Mouse (Mus musculus): ENCODE data around the gene Trrap. TPM values are rescaled to one million over a fixed set of nuclear protein-coding genes. Genes with fewer than 3 reads are reported as not detected.
"Not testable (repeated sequence)": the region's sequence is repeated elsewhere in the genome, so short reads cannot be mapped to it uniquely, and the experiment has no call there.

The Trrap gene
- 10 to 100 TPM; 54.8 to 55.3 TPM for total RNA-seq (2021)
- long read RNA-seq, experiment 1, partial matches to known transcripts = 7 of 9 reads
- long read RNA-seq, experiment 1, other reads (novel, unspliced or antisense) = 1 of 9 reads
- long read RNA-seq, experiment 2, partial matches to known transcripts = 13 of 15 reads
- long read RNA-seq, experiment 2, other reads (novel, unspliced or antisense) = 2 of 15 reads

- intact Hi-C loops (cut with DNase I); DNase-seq: not testable (repeated sequence)
These were observed at the start of gene Trrap for GRCm38 (mm10) chr5:144767106-144767798. Trrap (plus strand) TSS chr5:144767732.

GRCm38 (mm10) chr5:144719781-144720180 lies 47.8 kb upstream of the Trrap start:
- intact Hi-C loops (cut with DNase I) = no loop called here
- DNase-seq = no peak

- DNase-seq = no peak
- intact Hi-C loops (cut with DNase I) = no loop called here
These were observed 47.3 kb upstream of the Trrap start for GRCm38 (mm10) chr5:144720281-144720680.

- intact Hi-C loops (cut with DNase I) = loop anchor here (5.0 kb wide), 1 partner anchor 258 kb away; no protein-coding TSS in a partner anchor
- no peak for DNase-seq
These were observed 42.6 kb upstream of the Trrap start for GRCm38 (mm10) chr5:144724926-144725325.

- DNase-seq = no peak
- intact Hi-C loops (cut with DNase I) = loop anchor here (5.0 kb wide), 1 partner anchor 258 kb away; no protein-coding TSS in a partner anchor
These were observed 42.0 kb upstream of the Trrap start for GRCm38 (mm10) chr5:144725554-144725953.

- peak; percentile 68 to 83 for DNase-seq
- intact Hi-C loops (cut with DNase I) = loop anchor here (1.0 to 5.0 kb wide), 2 partner anchors 260 to 338 kb away; no protein-coding TSS in a partner anchor
These were observed 40.4 kb upstream of the Trrap start for GRCm38 (mm10) chr5:144727119-144727518.

GRCm38 (mm10) chr5:144728237-144728636 lies 39.3 kb upstream of the Trrap start:
- DNase-seq = no peak
- intact Hi-C loops (cut with DNase I) = loop anchor here (5.0 kb wide), 1 partner anchor 261 kb away; no protein-coding TSS in a partner anchor

- intact Hi-C loops (cut with DNase I) = loop anchor here (5.0 kb wide), 1 partner anchor 262 kb away; no protein-coding TSS in a partner anchor
These were observed 38.3 kb upstream of the Trrap start for GRCm38 (mm10) chr5:144729216-144729615.

GRCm38 (mm10) chr5:144733953-144734352 lies 33.6 kb upstream of the Trrap start:
- DNase-seq = peak; percentile 50 to 75
- intact Hi-C loops (cut with DNase I) = loop anchor here (2.0 to 5.0 kb wide), 2 partner anchors 345 to 522 kb away; no protein-coding TSS in a partner anchor

More at GRCm38 (mm10) chr5:144729216-144729615, 38.3 kb upstream of the Trrap start:
- DNase-seq = no peak

GRCm38 (mm10) chr5:144734949-144735348 lies 32.6 kb upstream of the Trrap start:
- peak; percentile 63 to 82 for DNase-seq
- intact Hi-C loops (cut with DNase I) = loop anchor here (2.0 to 5.0 kb wide), 2 partner anchors 346 to 523 kb away; no protein-coding TSS in a partner anchor

- DNase-seq = no peak
- intact Hi-C loops (cut with DNase I) = no loop called here
These were observed 30.4 kb upstream of the Trrap start for GRCm38 (mm10) chr5:144737101-144737500.

- no peak for DNase-seq
- intact Hi-C loops (cut with DNase I) = no loop called here
These were observed 15.1 kb upstream of the Trrap start for GRCm38 (mm10) chr5:144752432-144752831.

- intact Hi-C loops (cut with DNase I) = no loop called here
- peak; percentile 13 to 50 for DNase-seq
These were observed 14.5 kb upstream of the Trrap start for GRCm38 (mm10) chr5:144753041-144753440.

- intact Hi-C loops (cut with DNase I) = no loop called here
- no peak for DNase-seq
These were observed 12.3 kb upstream of the Trrap start for GRCm38 (mm10) chr5:144755191-144755590.

GRCm38 (mm10) chr5:144757402-144757801 lies 10.1 kb upstream of the Trrap start:
- intact Hi-C loops (cut with DNase I) = no loop called here

GRCm38 (mm10) chr5:144758422-144758821 lies 9.1 kb upstream of the Trrap start:
- DNase-seq = no peak
- intact Hi-C loops (cut with DNase I) = no loop called here

More at GRCm38 (mm10) chr5:144757402-144757801, 10.1 kb upstream of the Trrap start:
- no peak for DNase-seq

GRCm38 (mm10) chr5:144761161-144761868 lies 6.2 kb upstream of the Trrap start, which contains the start of gene Tmem130:
Tmem130 (minus strand) TSS chr5:144761818.
- intact Hi-C loops (cut with DNase I) = no loop called here

GRCm38 (mm10) chr5:144766026-144766425 lies 1.5 kb upstream of the Trrap start:
- DNase-seq = no peak
- intact Hi-C loops (cut with DNase I) = no loop called here

More at GRCm38 (mm10) chr5:144761161-144761868, 6.2 kb upstream of the Trrap start, which contains the start of gene Tmem130:
- no peak for DNase-seq

GRCm38 (mm10) chr5:144766646-144767045 lies 886 bp upstream of the Trrap start:
- intact Hi-C loops (cut with DNase I) = no loop called here
- DNase-seq = no peak

Data from heart, postnatal 14 days (tissue).